Mouse (Mus musculus): ENCODE measurements around the gene Gm49510. TPM values are rescaled to one million over a fixed set of nuclear protein-coding genes. Genes with fewer than 3 reads are reported as not detected.

Gene Gm49510
- polyA plus RNA-seq (2015; fragmentation: Illumina TruSeq; extraction: RNeasy Lipid Tissue Mini Kit (QIAGEN cat#74804); ENCODE audit: insufficient read depth, low read depth, low replicate concordance), result not detected

DNA sequence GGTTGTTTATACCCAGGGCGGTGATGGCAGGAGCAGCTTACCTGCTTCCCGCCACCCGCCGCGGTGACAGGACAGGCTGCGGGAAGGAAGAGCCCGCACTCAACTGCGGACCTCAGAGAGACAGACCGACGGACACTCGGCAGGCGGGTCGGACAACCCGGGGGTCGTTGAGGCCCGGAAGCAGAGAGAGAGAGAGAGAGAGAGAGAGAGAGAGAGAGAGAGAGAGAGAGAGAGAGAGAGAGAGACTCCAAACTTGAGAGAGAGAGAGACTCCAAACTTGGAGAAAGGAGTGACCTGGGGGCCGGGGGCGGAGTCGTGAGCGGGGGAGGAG lies at the start of gene Gm49510:
Gene Gm49510 (plus strand): TSS at position 259 of the 331 bp plus-strand sequence.

DNA sequence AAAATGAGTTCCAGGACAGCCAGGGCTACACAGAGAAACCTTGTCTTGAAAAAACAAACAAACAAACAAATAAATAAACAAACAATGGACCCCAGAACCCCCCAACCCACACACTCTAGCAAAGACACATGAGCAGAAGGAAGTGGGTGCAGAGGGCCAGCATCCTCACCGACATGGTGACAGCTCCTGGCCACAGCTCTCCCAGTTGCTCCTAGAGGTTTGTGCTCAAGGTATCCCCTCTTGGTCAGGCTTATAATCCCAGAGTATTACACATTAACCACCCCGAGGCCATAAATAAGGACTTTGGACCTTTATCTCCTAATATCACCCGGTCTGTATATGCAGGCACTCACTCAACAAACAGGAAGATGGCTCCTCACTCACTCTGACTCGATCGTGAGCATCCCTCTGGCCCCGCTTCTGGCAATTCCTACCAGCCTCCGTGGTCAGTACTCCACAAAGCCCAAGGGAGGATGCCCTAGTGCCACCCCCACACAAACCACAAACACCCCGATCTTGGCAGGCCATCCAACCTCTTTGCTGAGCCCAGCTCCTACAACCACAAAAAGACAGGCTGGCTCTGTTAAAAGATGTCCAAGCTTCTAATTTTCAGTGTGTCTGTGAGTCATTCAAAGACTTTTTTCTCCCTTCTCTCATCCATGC lies 44.0 kb upstream of the Gm49510 start, which contains the start of gene Lgals2:
Gene Lgals2 (minus strand): TSS at position 227 of the 663 bp plus-strand sequence.

DNA sequence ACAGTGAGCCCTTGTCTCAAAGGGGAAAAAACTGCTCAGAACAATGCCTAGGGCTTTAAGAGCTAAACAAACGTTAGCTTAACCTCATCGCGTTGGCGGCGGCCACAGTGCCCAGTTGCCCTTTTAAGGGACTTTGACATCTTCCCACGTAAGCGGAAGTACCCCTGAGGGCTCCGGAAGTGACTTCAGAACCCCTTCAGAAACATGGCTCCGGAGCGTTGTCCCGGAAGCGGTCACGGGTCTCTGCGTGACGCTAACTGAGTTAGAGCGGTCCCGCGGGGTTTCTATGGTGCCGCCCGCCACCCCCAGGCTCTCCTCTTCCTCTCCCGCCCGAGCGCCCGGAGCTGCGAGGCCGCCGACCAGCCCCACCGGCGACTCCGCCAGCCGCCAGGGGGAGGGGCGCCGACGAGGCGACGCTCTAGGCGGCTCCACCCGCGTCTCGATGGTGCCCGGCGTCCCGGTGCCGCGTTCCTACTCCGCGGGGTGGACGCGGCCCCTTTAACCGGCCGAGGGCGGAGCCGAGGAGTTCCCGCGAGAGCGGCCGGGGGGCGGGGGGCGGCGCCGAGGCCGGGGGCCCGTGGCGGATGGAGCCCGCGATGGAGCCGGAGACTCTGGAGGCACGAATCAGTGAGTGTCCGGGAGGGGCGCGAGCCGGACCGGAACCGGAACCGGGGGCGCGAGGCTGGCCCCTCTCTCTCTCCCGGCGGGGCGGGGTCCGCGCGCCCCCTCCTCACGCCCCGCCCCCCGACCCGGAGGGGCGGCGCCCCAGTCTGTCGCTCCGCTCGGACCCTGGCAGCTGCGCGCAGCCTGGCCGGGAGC lies 22.3 kb upstream of the Gm49510 start, which contains the start of gene Gga1:
Gene Gga1 (plus strand): TSS at position 200 of the 819 bp plus-strand sequence.

GRCm38 (mm10) chr15:78899740-78900584 lies 495 bp downstream of the Gm49510 start, which contains the start of gene Sh3bp1:
Gene Sh3bp1, plus strand, starts transcription at chr15:78899768.

DNA sequence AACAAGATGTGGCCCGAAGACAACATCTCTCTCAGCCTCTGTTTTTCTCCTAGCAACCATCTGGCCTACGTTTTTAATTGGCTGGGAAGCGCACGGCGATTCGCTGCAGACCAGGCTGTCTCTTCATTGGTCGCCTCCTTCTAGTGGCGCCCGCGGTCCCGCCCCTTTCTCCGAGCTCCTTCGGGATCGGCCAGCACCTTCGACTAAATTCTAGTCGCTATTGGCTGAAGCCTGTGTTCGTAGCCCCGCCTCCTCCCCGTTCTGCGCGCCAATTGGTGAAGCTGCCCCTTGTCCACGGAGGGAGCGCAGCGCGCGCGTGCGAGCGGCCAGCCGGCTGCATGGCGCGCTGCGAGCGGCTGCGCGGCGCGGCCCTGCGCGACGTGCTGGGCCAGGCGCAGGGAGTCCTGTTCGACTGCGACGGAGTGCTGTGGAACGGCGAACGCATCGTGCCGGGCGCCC lies 14.2 kb downstream of the Gm49510 start, which contains the start of gene Pdxp:
Gene Pdxp (plus strand): TSS at position 288 of the 459 bp plus-strand sequence.

GRCm38 (mm10) chr15:78926021-78926919 lies 26.8 kb downstream of the Gm49510 start, which contains the start of gene Lgals1:
Gene Lgals1, plus strand, starts transcription at chr15:78926725.

DNA sequence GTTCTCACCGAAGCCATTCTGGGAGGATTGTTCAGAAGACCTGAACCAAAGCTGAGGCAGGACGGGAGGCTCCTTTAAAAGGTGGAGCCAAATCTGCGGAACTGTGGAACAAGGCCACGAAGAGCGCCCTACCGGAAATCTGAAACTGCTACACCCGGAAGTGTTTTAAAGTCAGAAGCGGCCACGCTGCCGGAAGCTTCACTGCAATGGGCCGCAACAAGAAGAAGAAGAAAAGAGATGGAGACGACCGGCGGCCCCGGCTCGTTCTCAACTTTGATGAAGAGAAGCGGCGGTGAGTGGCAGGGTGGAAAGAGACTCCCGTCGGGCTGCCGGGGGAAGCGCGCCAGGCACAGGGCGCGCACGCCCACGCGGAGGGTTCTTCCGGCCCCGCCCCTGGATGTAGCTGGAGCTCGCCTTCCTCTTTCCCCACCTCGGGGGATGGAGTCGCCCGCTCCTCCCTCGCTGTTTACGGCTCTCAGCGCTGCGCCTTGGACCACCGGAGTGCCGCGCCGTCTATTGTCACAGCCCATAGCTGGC lies 35.4 kb downstream of the Gm49510 start, which contains the start of gene Nol12:
Gene Nol12 (plus strand): TSS at position 150 of the 537 bp plus-strand sequence.

DNA sequence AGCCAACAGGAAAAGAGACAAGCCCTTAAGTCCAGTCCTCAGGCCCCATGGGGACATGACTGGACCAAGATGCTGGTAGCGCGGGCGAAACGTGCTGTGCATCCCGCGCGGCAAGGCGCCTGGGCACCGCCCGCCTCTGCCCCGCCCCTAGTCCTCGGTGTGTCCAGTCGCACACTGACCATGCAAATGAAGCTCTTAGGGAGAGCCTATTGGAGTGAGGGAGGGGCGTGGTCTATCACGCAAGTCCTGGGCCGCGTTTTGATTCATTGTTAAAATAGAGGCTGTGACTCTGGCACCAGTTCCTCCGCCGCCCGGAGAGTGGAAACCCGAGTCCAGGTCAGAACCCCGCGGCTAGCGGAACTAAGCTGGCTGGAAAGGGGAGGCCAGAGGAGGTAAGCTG lies 48.2 kb downstream of the Gm49510 start, which contains the start of gene Triobp:
Gene Triobp (plus strand): TSS at position 68 of the 400 bp plus-strand sequence.

Other genes with a start within 250 kb of the Gm49510 start
- gene Elfn2, start 180.9 kb upstream of the Gm49510 start, polyA plus RNA-seq (2015; fragmentation: Illumina TruSeq; extraction: RNeasy Lipid Tissue Mini Kit (QIAGEN cat#74804); ENCODE audit: insufficient read depth, low read depth, low replicate concordance), result not detected
- 5.7 TPM for gene Mfng, start 126.2 kb upstream of the Gm49510 start, polyA plus RNA-seq (2015; fragmentation: Illumina TruSeq; extraction: RNeasy Lipid Tissue Mini Kit (QIAGEN cat#74804); ENCODE audit: insufficient read depth, low read depth, low replicate concordance)
- gene Card10, start 96.6 kb upstream of the Gm49510 start, polyA plus RNA-seq (2015; fragmentation: Illumina TruSeq; extraction: RNeasy Lipid Tissue Mini Kit (QIAGEN cat#74804); ENCODE audit: insufficient read depth, low read depth, low replicate concordance), result 11.2 TPM
- gene Cdc42ep1, start 57.0 kb upstream of the Gm49510 start, polyA plus RNA-seq (2015; fragmentation: Illumina TruSeq; extraction: RNeasy Lipid Tissue Mini Kit (QIAGEN cat#74804); ENCODE audit: insufficient read depth, low read depth, low replicate concordance), result 26.1 TPM
- gene Lgals2, start 44.1 kb upstream of the Gm49510 start, polyA plus RNA-seq (2015; fragmentation: Illumina TruSeq; extraction: RNeasy Lipid Tissue Mini Kit (QIAGEN cat#74804); ENCODE audit: insufficient read depth, low read depth, low replicate concordance), result 2.3 TPM
- gene Gga1, start 22.5 kb upstream of the Gm49510 start, polyA plus RNA-seq (2015; fragmentation: Illumina TruSeq; extraction: RNeasy Lipid Tissue Mini Kit (QIAGEN cat#74804); ENCODE audit: insufficient read depth, low read depth, low replicate concordance), result 14.9 TPM
- 4.2 TPM for gene Sh3bp1, start 101 bp downstream of the Gm49510 start, polyA plus RNA-seq (2015; fragmentation: Illumina TruSeq; extraction: RNeasy Lipid Tissue Mini Kit (QIAGEN cat#74804); ENCODE audit: insufficient read depth, low read depth, low replicate concordance)
- 0.81 TPM for gene Pdxp, start 14.3 kb downstream of the Gm49510 start, polyA plus RNA-seq (2015; fragmentation: Illumina TruSeq; extraction: RNeasy Lipid Tissue Mini Kit (QIAGEN cat#74804); ENCODE audit: insufficient read depth, low read depth, low replicate concordance)
- 163 TPM for gene Lgals1, start 27.1 kb downstream of the Gm49510 start, polyA plus RNA-seq (2015; fragmentation: Illumina TruSeq; extraction: RNeasy Lipid Tissue Mini Kit (QIAGEN cat#74804); ENCODE audit: insufficient read depth, low read depth, low replicate concordance)
- gene Nol12, start 35.3 kb downstream of the Gm49510 start, polyA plus RNA-seq (2015; fragmentation: Illumina TruSeq; extraction: RNeasy Lipid Tissue Mini Kit (QIAGEN cat#74804); ENCODE audit: insufficient read depth, low read depth, low replicate concordance), result 14.1 TPM
- gene Triobp, start 48.1 kb downstream of the Gm49510 start, polyA plus RNA-seq (2015; fragmentation: Illumina TruSeq; extraction: RNeasy Lipid Tissue Mini Kit (QIAGEN cat#74804); ENCODE audit: insufficient read depth, low read depth, low replicate concordance), result 12.3 TPM
- gene H1f0, start 128.8 kb downstream of the Gm49510 start, polyA plus RNA-seq (2015; fragmentation: Illumina TruSeq; extraction: RNeasy Lipid Tissue Mini Kit (QIAGEN cat#74804); ENCODE audit: insufficient read depth, low read depth, low replicate concordance), result 47.5 TPM
- 1.4 TPM for gene Galr3, start 142.2 kb downstream of the Gm49510 start, polyA plus RNA-seq (2015; fragmentation: Illumina TruSeq; extraction: RNeasy Lipid Tissue Mini Kit (QIAGEN cat#74804); ENCODE audit: insufficient read depth, low read depth, low replicate concordance)
- gene Ankrd54, start 163.2 kb downstream of the Gm49510 start, polyA plus RNA-seq (2015; fragmentation: Illumina TruSeq; extraction: RNeasy Lipid Tissue Mini Kit (QIAGEN cat#74804); ENCODE audit: insufficient read depth, low read depth, low replicate concordance), result 9.9 TPM
- gene Eif3l, start 175.5 kb downstream of the Gm49510 start, polyA plus RNA-seq (2015; fragmentation: Illumina TruSeq; extraction: RNeasy Lipid Tissue Mini Kit (QIAGEN cat#74804); ENCODE audit: insufficient read depth, low read depth, low replicate concordance), result 26.9 TPM
- gene Micall1, start 209.2 kb downstream of the Gm49510 start, polyA plus RNA-seq (2015; fragmentation: Illumina TruSeq; extraction: RNeasy Lipid Tissue Mini Kit (QIAGEN cat#74804); ENCODE audit: insufficient read depth, low read depth, low replicate concordance), result 10.6 TPM
- 30.2 TPM for gene Polr2f, start 241.3 kb downstream of the Gm49510 start, polyA plus RNA-seq (2015; fragmentation: Illumina TruSeq; extraction: RNeasy Lipid Tissue Mini Kit (QIAGEN cat#74804); ENCODE audit: insufficient read depth, low read depth, low replicate concordance)
- 5.4 TPM for gene 1700088E04Rik, start 241.6 kb downstream of the Gm49510 start, polyA plus RNA-seq (2015; fragmentation: Illumina TruSeq; extraction: RNeasy Lipid Tissue Mini Kit (QIAGEN cat#74804); ENCODE audit: insufficient read depth, low read depth, low replicate concordance)